Mouse (Mus musculus) cortical plate, adult 2 months (tissue): ENCODE measurements around the gene Phf10. TPM values are rescaled to one million over a fixed set of nuclear protein-coding genes. Genes with fewer than 3 reads are reported as not detected.
"Not testable (repeated sequence)": the region's sequence is repeated elsewhere in the genome, so short reads cannot be mapped to it uniquely, and the experiment has no call there.

Source experiments
- H3K27ac ChIP-seq: fragments of 200-500 bp; 2 replicates; pipeline ENCODE4 v1.5.1; 2012; ENCODE audit warnings: low read length, control low read depth, inconsistent platforms; ENCODE audit not compliant: insufficient read depth
- H3K4me1 ChIP-seq: fragments of 200-500 bp; 2 replicates; pipeline ENCODE4 v1.6.1; 2011; ENCODE audit warnings: low read length; ENCODE audit not compliant: control insufficient read depth, insufficient read depth
- H3K4me3 ChIP-seq: fragments of 200-500 bp; 2 replicates; pipeline ENCODE4 v1.5.1; 2011; ENCODE audit warnings: mild to moderate bottlenecking, low read length, control low read depth; ENCODE audit not compliant: insufficient read depth
- polyA plus RNA-seq: library from polyadenylated mRNA; depleted of rRNA; stranded (reverse); fragments of >200 nt; gene quantifications from 2 replicates; pipeline ENCODE4 v1.2.3, GENCODE M21; 2012; rRNA removed

The Phf10 gene
- polyA plus RNA-seq, result 46.4 and 46.7 TPM in 2 replicates

- peak within 1 kb of the TSS; percentile 79 for H3K4me3 ChIP-seq
- H3K27ac ChIP-seq, H3K4me1 ChIP-seq: not testable (repeated sequence)
These were observed at the start of gene Phf10 for GRCm38 (mm10) chr17:14960951-14961556. Gene Phf10 (minus strand): TSS chr17:14961273.

- H3K4me1 ChIP-seq, H3K27ac ChIP-seq, H3K4me3 ChIP-seq: not testable (repeated sequence)
These were observed 48.8 kb upstream of the Phf10 start, which contains the start of gene Gm3435 for GRCm38 (mm10) chr17:15009706-15010413. Gene Gm3435 (plus strand): TSS chr17:15010176.

- not testable (repeated sequence) for H3K27ac ChIP-seq, H3K4me1 ChIP-seq, H3K4me3 ChIP-seq
These were observed 48.0 kb upstream of the Phf10 start for GRCm38 (mm10) chr17:15009088-15009487.

GRCm38 (mm10) chr17:15000047-15000446 is 39.0 kb upstream of the Phf10 start:
- H3K4me1 ChIP-seq, H3K4me3 ChIP-seq, H3K27ac ChIP-seq: not testable (repeated sequence)

GRCm38 (mm10) chr17:14994140-14994539 is 33.1 kb upstream of the Phf10 start:
- not testable (repeated sequence) for H3K4me3 ChIP-seq, H3K4me1 ChIP-seq, H3K27ac ChIP-seq

GRCm38 (mm10) chr17:14993139-14993832 is 32.2 kb upstream of the Phf10 start:
- not testable (repeated sequence) for H3K4me3 ChIP-seq, H3K27ac ChIP-seq, H3K4me1 ChIP-seq

- not testable (repeated sequence) for H3K27ac ChIP-seq, H3K4me3 ChIP-seq, H3K4me1 ChIP-seq
These were observed 31.6 kb upstream of the Phf10 start for GRCm38 (mm10) chr17:14992522-14993138.

- H3K4me3 ChIP-seq, H3K27ac ChIP-seq, H3K4me1 ChIP-seq: not testable (repeated sequence)
These were observed 29.1 kb upstream of the Phf10 start for GRCm38 (mm10) chr17:14990116-14990702.

GRCm38 (mm10) chr17:14978362-14979038 is 17.4 kb upstream of the Phf10 start, which contains the start of the genes 9030025P20Rik and Gm3417:
Gene 9030025P20Rik (plus strand): TSS chr17:14978468.
Gene Gm3417 (minus strand): TSS chr17:14978790.
- not testable (repeated sequence) for H3K4me1 ChIP-seq, H3K27ac ChIP-seq, H3K4me3 ChIP-seq

GRCm38 (mm10) chr17:14977718-14978361 is 16.8 kb upstream of the Phf10 start:
- not testable (repeated sequence) for H3K4me3 ChIP-seq, H3K27ac ChIP-seq, H3K4me1 ChIP-seq

GRCm38 (mm10) chr17:14968373-14968913 is 7.4 kb upstream of the Phf10 start:
- not testable (repeated sequence) for H3K4me3 ChIP-seq, H3K4me1 ChIP-seq, H3K27ac ChIP-seq

GRCm38 (mm10) chr17:14961557-14962154 is 583 bp upstream of the Phf10 start:
- not testable (repeated sequence) for H3K4me3 ChIP-seq, H3K4me1 ChIP-seq, H3K27ac ChIP-seq
